Mouse (Mus musculus) heart, adult 8-10 months (tissue): ENCODE results near the gene Cyp2d40. TPM values are rescaled to one million over a fixed set of nuclear protein-coding genes. Genes with fewer than 3 reads are reported as not detected.

Source experiments
- microRNA-seq: library from miRNA; unstranded; fragments of <30 nt; microRNA quantifications from one replicate; pipeline ENCODE4 v1.2.0, GENCODE M21; 2022
- total RNA-seq, 4 experiments: library from RNA; stranded (reverse); gene quantifications; 2 replicates each; pipeline ENCODE4 v1.2.4; 2022

The Cyp2d40 gene
- total RNA-seq, 4 experiments from 2014 or later, result not detected

Small RNA genes lying within 50 kb of the gene (microRNA-seq; reads per million reads assigned to microRNA genes)
- gene Gm27618, result not detected

Other genes with a start within 250 kb of the Cyp2d40 start
- gene Cyp2d12, start 209.1 kb downstream of the Cyp2d40 start, total RNA-seq, result not detected
- not detected for gene Cyp2d34, start 143.2 kb downstream of the Cyp2d40 start, total RNA-seq
- gene Cyp2d26, start 30.1 kb upstream of the Cyp2d40 start, total RNA-seq, result not detected
- 10 to 100 TPM; 56.2 to 63.4 (median 59.7) TPM for gene Tcf20, start 223.7 kb upstream of the Cyp2d40 start, total RNA-seq